Mouse (Mus musculus) cerebellum, adult 11 months (tissue): Measurements from ENCODE around the gene Col27a1.
A peak's percentile ranks its signal among the peaks of the same experiment; 100 is the strongest.

Experiments
- DNase-seq: peaks from one replicate; pipeline ENCODE4 v3.0.0; 2022

Gene Col27a1

GRCm38 (mm10) chr4:63226164-63226882 lies 12.5 kb downstream of the Col27a1 start:
- DNase-seq, result no peak

GRCm38 (mm10) chr4:63226883-63227235 lies 13.1 kb downstream of the Col27a1 start:
- no peak for DNase-seq

GRCm38 (mm10) chr4:63228943-63229342 lies 15.1 kb downstream of the Col27a1 start:
- DNase-seq, result no peak

- peak; percentile 61 for DNase-seq
Measured at GRCm38 (mm10) chr4:63229991-63230581, 16.3 kb downstream of the Col27a1 start.

- peak; percentile 54 for DNase-seq
Measured at GRCm38 (mm10) chr4:63231121-63231520, 17.3 kb downstream of the Col27a1 start.

GRCm38 (mm10) chr4:63232542-63233020 lies 18.8 kb downstream of the Col27a1 start:
- peak; percentile 43 for DNase-seq

- DNase-seq, result no peak
Measured at GRCm38 (mm10) chr4:63233557-63234452, 20.0 kb downstream of the Col27a1 start.

- DNase-seq, result no peak
Measured at GRCm38 (mm10) chr4:63234852-63235251, 21.0 kb downstream of the Col27a1 start.

- DNase-seq, result no peak
Measured at GRCm38 (mm10) chr4:63236235-63236634, 22.4 kb downstream of the Col27a1 start.

- no peak for DNase-seq
Measured at GRCm38 (mm10) chr4:63237225-63237624, 23.4 kb downstream of the Col27a1 start.

GRCm38 (mm10) chr4:63238141-63238540 lies 24.3 kb downstream of the Col27a1 start:
- DNase-seq, result no peak

- no peak for DNase-seq
Measured at GRCm38 (mm10) chr4:63238722-63239121, 24.9 kb downstream of the Col27a1 start.

GRCm38 (mm10) chr4:63241031-63241430 lies 27.2 kb downstream of the Col27a1 start:
- no peak for DNase-seq

- DNase-seq, result no peak
Measured at GRCm38 (mm10) chr4:63247991-63248390, 34.2 kb downstream of the Col27a1 start.

- no peak for DNase-seq
Measured at GRCm38 (mm10) chr4:63248951-63249350, 35.1 kb downstream of the Col27a1 start.

GRCm38 (mm10) chr4:63251760-63252159 lies 38.0 kb downstream of the Col27a1 start:
- DNase-seq, result no peak

- DNase-seq, result no peak
Measured at GRCm38 (mm10) chr4:63253716-63254115, 39.9 kb downstream of the Col27a1 start.

GRCm38 (mm10) chr4:63254151-63254550 lies 40.3 kb downstream of the Col27a1 start:
- DNase-seq, result no peak

GRCm38 (mm10) chr4:63256371-63256770 lies 42.6 kb downstream of the Col27a1 start:
- DNase-seq, result no peak

- DNase-seq, result no peak
Measured at GRCm38 (mm10) chr4:63257346-63257745, 43.5 kb downstream of the Col27a1 start.

GRCm38 (mm10) chr4:63258096-63258495 lies 44.3 kb downstream of the Col27a1 start:
- no peak for DNase-seq

GRCm38 (mm10) chr4:63259066-63259465 lies 45.3 kb downstream of the Col27a1 start:
- DNase-seq, result peak; percentile 59

GRCm38 (mm10) chr4:63260506-63260905 lies 46.7 kb downstream of the Col27a1 start:
- no peak for DNase-seq

GRCm38 (mm10) chr4:63262941-63263340 lies 49.1 kb downstream of the Col27a1 start:
- no peak for DNase-seq
